Mouse (Mus musculus): ENCODE results near the gene Arhgdib.

- TF ChIP-seq CTCF (IDR thresholded peaks at IDR 0.05; ENCODE audit: borderline replicate concordance, insufficient read depth, low read depth, low read length) (no peak), POLR2A (IDR thresholded peaks at IDR 0.05; ENCODE audit: borderline replicate concordance, insufficient read depth, low read length) (no peak)
Measured at GRCm38 (mm10) chr6:136941051-136942021, at the start of gene Arhgdib.
